Mouse (Mus musculus): ENCODE measurements around the gene Insyn1. TPM values are rescaled to one million over a fixed set of nuclear protein-coding genes. Genes with fewer than 3 reads are reported as not detected.

The Insyn1 gene
- polyA plus RNA-seq, 1 experiment, result 130 TPM

DNA sequence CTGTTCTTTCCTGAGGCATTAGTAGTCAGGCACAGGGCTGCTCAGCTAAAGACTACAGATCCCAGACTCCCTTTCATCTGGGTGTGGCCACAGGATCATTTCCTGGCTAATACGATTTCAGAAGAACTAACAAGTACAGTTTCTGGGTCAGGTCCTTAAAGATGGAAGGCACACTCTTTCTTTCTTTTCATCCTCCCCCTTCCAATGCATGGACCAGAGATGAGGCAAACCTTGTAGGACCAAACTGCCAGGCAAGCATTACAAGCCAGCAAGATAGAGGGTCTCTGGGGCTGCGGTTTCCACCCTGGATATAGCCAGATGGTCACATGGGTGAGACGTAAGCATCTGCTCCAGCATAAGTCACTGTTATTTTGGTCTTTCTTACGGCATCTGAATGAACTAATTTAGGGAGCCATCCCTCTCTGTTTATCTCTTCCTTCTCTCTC lies 56.5 kb downstream of the Insyn1 start:
- TF ChIP-seq CTCF (IDR thresholded peaks at IDR 0.05; ENCODE audit: extremely low read depth, insufficient read depth, low read length) (no peak), POLR2A (IDR thresholded peaks at IDR 0.05; ENCODE audit: extremely low read depth, insufficient read depth, low read length) (peak; percentile 24; the same call in 1 of the 2 replicates)
- peak overlapping the region; percentile 3; the same call in 1 of the 2 replicates for H3K27ac ChIP-seq (ENCODE audit: insufficient read depth, low read length)
- H3K4me1 ChIP-seq (ENCODE audit: control insufficient read depth, insufficient read depth, low read length), result peaks cover 7% of the 10 kb centered on the region; the same call in 1 of the 2 replicates
- peak overlapping the region; percentile 2; the same call in 1 of the 2 replicates for H3K4me3 ChIP-seq (ENCODE audit: insufficient read depth, low read length)

DNA sequence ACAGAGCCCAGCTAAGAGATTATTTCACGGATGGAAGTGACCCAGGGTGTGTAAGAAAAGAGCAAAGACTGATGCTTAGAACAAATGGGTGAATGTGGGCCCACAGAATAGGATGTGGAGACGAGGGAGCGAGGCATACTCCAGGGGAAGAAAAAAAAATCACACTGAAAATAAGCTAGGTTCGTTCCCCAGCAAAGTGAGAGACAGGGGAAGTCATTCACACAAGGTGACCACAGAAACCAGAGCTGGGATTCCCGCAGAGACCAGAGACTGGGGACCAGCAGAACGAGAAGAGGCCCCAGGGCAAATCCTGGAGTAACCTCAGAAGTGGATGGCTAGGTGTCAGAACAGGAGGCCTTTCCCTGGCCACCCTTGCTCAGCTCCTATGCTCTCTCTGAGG lies 57.0 kb downstream of the Insyn1 start:
- H3K4me1 ChIP-seq (ENCODE audit: control insufficient read depth, insufficient read depth, low read length), result peaks cover 7% of the 10 kb centered on the region; the same call in 1 of the 2 replicates
- peak overlapping the region; percentile 3; the same call in 1 of the 2 replicates for H3K27ac ChIP-seq (ENCODE audit: insufficient read depth, low read length)
- TF ChIP-seq CTCF (IDR thresholded peaks at IDR 0.05; ENCODE audit: extremely low read depth, insufficient read depth, low read length) (no peak), POLR2A (IDR thresholded peaks at IDR 0.05; ENCODE audit: extremely low read depth, insufficient read depth, low read length) (no peak)
- H3K4me3 ChIP-seq (ENCODE audit: insufficient read depth, low read length), result no peak overlapping the region

DNA sequence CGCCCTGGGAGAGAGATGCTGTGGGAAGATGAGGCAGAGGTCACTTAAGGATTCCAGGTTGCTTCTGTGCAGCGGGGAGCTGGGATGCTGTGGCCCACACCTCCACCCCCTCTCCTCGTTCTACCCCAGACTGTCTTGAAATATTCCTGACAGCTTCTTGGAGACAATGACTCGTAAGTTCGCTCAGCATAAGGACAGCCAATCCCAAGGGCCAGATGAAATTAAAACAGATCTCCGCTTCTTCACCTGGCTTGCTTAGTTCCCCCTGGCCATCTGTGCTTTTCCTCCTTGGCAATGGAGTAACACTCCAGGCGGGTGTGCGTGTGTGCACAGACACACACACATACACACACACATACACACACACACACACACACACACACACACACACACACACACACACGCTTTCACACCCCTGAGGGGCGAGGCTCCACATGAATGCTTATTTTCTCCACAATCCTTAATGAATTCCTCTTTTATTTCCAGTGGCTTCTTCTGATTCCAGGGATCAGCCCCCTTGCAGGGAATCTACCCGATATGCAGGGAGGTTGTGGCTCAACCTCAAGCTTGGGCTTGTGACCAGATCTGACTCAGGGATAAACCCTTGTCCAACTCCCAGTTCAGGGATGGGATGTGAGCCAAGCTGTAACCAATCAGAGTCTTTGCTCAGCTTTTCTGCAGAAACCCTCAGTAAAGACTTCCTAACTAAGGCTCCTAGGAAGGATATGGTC lies 58.4 kb downstream of the Insyn1 start:
- TF ChIP-seq CTCF (IDR thresholded peaks at IDR 0.05; ENCODE audit: extremely low read depth, insufficient read depth, low read length), result no peak
- no peak for TF ChIP-seq POLR2A (IDR thresholded peaks at IDR 0.05; ENCODE audit: extremely low read depth, insufficient read depth, low read length)
- Histone ChIP-seq H3K4me3 (ENCODE audit: insufficient read depth, low read length) (no peak overlapping the region), H3K4me1 (ENCODE audit: control insufficient read depth, insufficient read depth, low read length) (peaks cover 7% of the 10 kb centered on the region; the same call in 1 of the 2 replicates), H3K27ac (ENCODE audit: insufficient read depth, low read length) (0 out of 2 replicates have a peak overlapping the region, but pooled peaks have one; percentile 5)

DNA sequence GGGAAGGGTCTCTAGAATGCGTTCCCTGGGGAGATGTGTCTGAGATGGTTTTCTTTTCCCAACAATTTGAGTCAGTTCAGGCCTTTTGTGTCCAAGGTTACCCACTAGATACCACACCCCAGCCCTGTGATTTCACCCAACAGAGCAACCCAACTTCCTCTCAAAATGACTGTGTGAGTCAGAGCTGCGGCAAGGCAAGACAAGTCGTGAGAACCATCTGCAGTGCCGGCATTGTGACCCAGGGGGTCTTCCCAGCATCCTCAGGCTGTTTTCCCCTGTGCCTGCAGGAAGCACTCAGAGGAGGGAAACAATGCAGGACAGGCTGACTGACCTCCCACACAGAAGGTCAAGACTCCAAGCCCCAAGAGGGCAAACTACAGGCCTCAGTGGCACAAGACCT lies 60.5 kb downstream of the Insyn1 start:
- H3K27ac ChIP-seq (ENCODE audit: insufficient read depth, low read length), result no peak overlapping the region
- TF ChIP-seq POLR2A (IDR thresholded peaks at IDR 0.05; ENCODE audit: extremely low read depth, insufficient read depth, low read length) (no peak), CTCF (IDR thresholded peaks at IDR 0.05; ENCODE audit: extremely low read depth, insufficient read depth, low read length) (no peak)

More for the DNA sequence above, 60.5 kb downstream of the Insyn1 start:
- no peak overlapping the region for H3K4me3 ChIP-seq (ENCODE audit: insufficient read depth, low read length)
- peaks cover 7% of the 10 kb centered on the region; the same call in 1 of the 2 replicates for H3K4me1 ChIP-seq (ENCODE audit: control insufficient read depth, insufficient read depth, low read length)

Other genes with a start within 250 kb of the Insyn1 start
- gene Pml, start 238.8 kb upstream of the Insyn1 start, polyA plus RNA-seq (2012; rRNA removed), result 10.4 and 11.0 TPM in 2 replicates
- gene Stoml1, start 235.4 kb upstream of the Insyn1 start, polyA plus RNA-seq (2012; rRNA removed), result 123 and 124 TPM in 2 replicates
- gene Loxl1, start 175.4 kb upstream of the Insyn1 start, polyA plus RNA-seq (2012; rRNA removed), result 2.0 and 2.2 TPM in 2 replicates
- gene Tbc1d21, start 118.1 kb upstream of the Insyn1 start, polyA plus RNA-seq (2012; rRNA removed), result not detected in 2 replicates
- 9.0 and 9.2 TPM in 2 replicates for gene Cd276, start 66.8 kb downstream of the Insyn1 start, polyA plus RNA-seq (2012; rRNA removed)
- gene Nptn, start 93.6 kb downstream of the Insyn1 start, polyA plus RNA-seq (2012; rRNA removed), result 1,071 and 1,109 TPM in 2 replicates